Mouse (Mus musculus): ENCODE measurements around the gene Tcerg1l. TPM values are rescaled to one million over a fixed set of nuclear protein-coding genes. Genes with fewer than 3 reads are reported as not detected.

Gene Tcerg1l
- polyA plus RNA-seq, 2 experiments: 1.2 TPM

DNA sequence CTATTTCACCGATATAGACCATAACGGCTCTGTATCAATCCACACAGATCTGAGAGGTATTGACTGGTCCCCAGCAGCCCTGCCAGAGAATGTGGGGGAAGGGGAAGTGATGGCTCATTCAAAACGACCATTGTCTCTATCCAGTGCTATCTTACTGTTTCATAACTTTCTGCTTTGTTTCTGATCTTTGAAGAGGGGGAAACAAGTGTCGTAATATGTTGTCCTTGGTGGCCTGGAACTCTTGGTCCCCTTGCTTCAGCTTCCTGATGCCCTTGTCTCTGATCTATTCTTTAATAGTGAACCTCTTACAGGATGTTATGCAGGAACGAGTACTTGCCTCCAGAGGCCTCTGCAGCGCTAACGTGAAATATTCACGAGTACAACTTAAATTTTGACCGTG, 182.8 kb downstream of the Tcerg1l start:
- no peaks in the 10 kb centered on the region for H3K27me3 ChIP-seq (ENCODE audit: control insufficient read depth, insufficient read depth, low read length)
- WGBS: 58% methylated on average over 9 of the region's 9 CpGs
- H3K4me3 ChIP-seq (replicated peaks; ENCODE audit: low read length): no peak overlapping the region
- H3K9me3 ChIP-seq (ENCODE audit: control insufficient read depth, low read length): no peaks in the 10 kb centered on the region
- H3K36me3 ChIP-seq (ENCODE audit: control insufficient read depth, insufficient read depth, low read length): no peaks in the 10 kb centered on the region
- no peak for DNase-seq (ENCODE audit: low spot score)
- no peaks in the 10 kb centered on the region; the same call in 1 of the 2 replicates for H3K4me1 ChIP-seq (ENCODE audit: control insufficient read depth, insufficient read depth, low read length)
- TF ChIP-seq POLR2A (IDR thresholded peaks at IDR 0.05; ENCODE audit: borderline replicate concordance, extremely low read depth, insufficient read depth, insufficient read length): no peak
- H3K4me2 ChIP-seq (replicated peaks; ENCODE audit: low read depth, low read length, severe bottlenecking): no peak overlapping the region
- no peak overlapping the region for H3K9ac ChIP-seq (ENCODE audit: low read depth, low read length, severe bottlenecking)
- H3K27ac ChIP-seq (replicated peaks; ENCODE audit: low read depth, low read length): no peak overlapping the region
- ATAC-seq (ENCODE audit: low FRiP score, low read depth): no peak

DNA sequence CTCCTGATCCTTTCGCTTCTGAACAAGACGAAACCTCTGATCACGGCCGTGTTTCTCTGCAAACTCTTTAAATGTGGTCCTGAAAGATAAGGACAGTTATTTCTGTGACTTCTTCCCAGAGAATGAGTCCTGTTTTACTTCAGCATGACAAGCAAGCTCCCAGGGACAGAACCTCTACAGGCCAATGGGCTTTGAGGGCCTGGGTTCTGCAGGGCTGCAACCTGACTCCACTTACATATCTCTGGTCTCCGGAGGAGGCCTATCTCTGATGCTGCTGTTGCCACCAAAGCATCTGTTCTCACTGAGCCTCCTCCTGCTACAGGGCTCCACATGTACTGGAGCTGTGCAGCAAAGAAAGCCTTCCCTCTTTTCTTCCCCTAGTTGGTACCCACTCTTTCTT, 187.8 kb downstream of the Tcerg1l start:
- WGBS: 33% methylated on average over 5 of the region's 5 CpGs
- Histone ChIP-seq H3K9ac (ENCODE audit: low read depth, low read length, severe bottlenecking) (no peak overlapping the region), H3K27me3 (ENCODE audit: control insufficient read depth, insufficient read depth, low read length) (no peaks in the 10 kb centered on the region), H3K4me3 (replicated peaks; ENCODE audit: low read length) (no peak overlapping the region), H3K36me3 (ENCODE audit: control insufficient read depth, insufficient read depth, low read length) (no peaks in the 10 kb centered on the region), H3K4me1 (ENCODE audit: control insufficient read depth, insufficient read depth, low read length) (no peaks in the 10 kb centered on the region), H3K9me3 (ENCODE audit: control insufficient read depth, low read length) (no peaks in the 10 kb centered on the region), H3K4me2 (replicated peaks; ENCODE audit: low read depth, low read length, severe bottlenecking) (no peak overlapping the region), H3K27ac (replicated peaks; ENCODE audit: low read depth, low read length) (no peak overlapping the region)
- ATAC-seq (ENCODE audit: low FRiP score, low read depth) (no peak), DNase-seq (ENCODE audit: low spot score) (no peak)
- no peak for TF ChIP-seq POLR2A (IDR thresholded peaks at IDR 0.05; ENCODE audit: borderline replicate concordance, extremely low read depth, insufficient read depth, insufficient read length)

GRCm38 (mm10) chr7:138205124-138205523, 192.4 kb downstream of the Tcerg1l start:
- no peaks in the 10 kb centered on the region for H3K9me3 ChIP-seq (ENCODE audit: control insufficient read depth, low read length)
- 87% methylated on average over 2 of the region's 2 CpGs for WGBS
- no peak overlapping the region for H3K9ac ChIP-seq (ENCODE audit: low read depth, low read length, severe bottlenecking)
- TF ChIP-seq POLR2A (IDR thresholded peaks at IDR 0.05; ENCODE audit: borderline replicate concordance, extremely low read depth, insufficient read depth, insufficient read length): no peak
- no peak overlapping the region for H3K27ac ChIP-seq (replicated peaks; ENCODE audit: low read depth, low read length)
- no peak overlapping the region for H3K4me2 ChIP-seq (replicated peaks; ENCODE audit: low read depth, low read length, severe bottlenecking)
- H3K36me3 ChIP-seq (ENCODE audit: control insufficient read depth, insufficient read depth, low read length): no peaks in the 10 kb centered on the region
- DNase-seq (ENCODE audit: low spot score): no peak
- ATAC-seq (ENCODE audit: low FRiP score, low read depth): no peak
- H3K27me3 ChIP-seq (ENCODE audit: control insufficient read depth, insufficient read depth, low read length): no peaks in the 10 kb centered on the region
- no peaks in the 10 kb centered on the region for H3K4me1 ChIP-seq (ENCODE audit: control insufficient read depth, insufficient read depth, low read length)
- no peak overlapping the region for H3K4me3 ChIP-seq (replicated peaks; ENCODE audit: low read length)

DNA sequence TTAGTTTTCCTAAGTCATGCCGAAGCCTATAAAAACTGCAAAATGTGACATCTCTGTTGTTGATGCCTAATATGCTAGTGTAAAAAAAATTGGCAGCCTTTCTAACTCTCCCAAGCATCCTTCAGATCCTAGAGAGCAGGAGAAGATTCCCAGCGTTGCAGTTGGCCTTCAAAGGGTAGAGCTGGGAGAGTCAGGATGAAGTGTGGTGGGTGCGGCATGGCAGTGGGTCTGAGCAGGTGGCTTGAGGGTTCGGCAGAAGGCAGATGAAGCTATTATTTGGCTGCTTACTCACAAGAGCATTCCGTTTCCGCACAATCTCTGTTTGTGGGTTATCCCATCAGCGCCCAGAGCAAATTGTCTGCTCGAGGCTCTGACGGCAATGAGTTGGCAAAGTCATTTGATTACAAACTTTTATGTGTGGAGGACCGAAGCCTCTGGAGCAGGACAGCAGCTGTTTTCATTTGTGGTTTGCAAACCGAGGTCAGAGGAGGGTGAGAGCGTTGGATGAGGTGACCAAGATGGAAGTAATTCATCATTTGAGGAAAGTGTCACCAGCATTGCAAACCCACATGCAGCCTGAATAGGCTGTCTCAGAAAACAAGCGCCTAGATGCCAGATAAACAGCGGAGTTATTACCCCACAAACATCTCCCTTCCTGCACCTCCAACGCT, 195.2 kb downstream of the Tcerg1l start:
- Histone ChIP-seq H3K27me3 (ENCODE audit: control insufficient read depth, insufficient read depth, low read length) (no peaks in the 10 kb centered on the region), H3K9ac (ENCODE audit: low read depth, low read length, severe bottlenecking) (no peak overlapping the region), H3K9me3 (ENCODE audit: control insufficient read depth, low read length) (no peaks in the 10 kb centered on the region), H3K27ac (replicated peaks; ENCODE audit: low read depth, low read length) (no peak overlapping the region), H3K36me3 (ENCODE audit: control insufficient read depth, insufficient read depth, low read length) (no peaks in the 10 kb centered on the region), H3K4me3 (replicated peaks; ENCODE audit: low read length) (no peak overlapping the region), H3K4me1 (ENCODE audit: control insufficient read depth, insufficient read depth, low read length) (peaks cover 15% of the 10 kb centered on the region), H3K4me2 (replicated peaks; ENCODE audit: low read depth, low read length, severe bottlenecking) (no peak overlapping the region)
- no peak for ATAC-seq (ENCODE audit: low FRiP score, low read depth)
- DNase-seq (ENCODE audit: low spot score): no peak
- TF ChIP-seq POLR2A (IDR thresholded peaks at IDR 0.05; ENCODE audit: borderline replicate concordance, extremely low read depth, insufficient read depth, insufficient read length): no peak
- 45% methylated on average over 15 of the region's 15 CpGs for WGBS

DNA sequence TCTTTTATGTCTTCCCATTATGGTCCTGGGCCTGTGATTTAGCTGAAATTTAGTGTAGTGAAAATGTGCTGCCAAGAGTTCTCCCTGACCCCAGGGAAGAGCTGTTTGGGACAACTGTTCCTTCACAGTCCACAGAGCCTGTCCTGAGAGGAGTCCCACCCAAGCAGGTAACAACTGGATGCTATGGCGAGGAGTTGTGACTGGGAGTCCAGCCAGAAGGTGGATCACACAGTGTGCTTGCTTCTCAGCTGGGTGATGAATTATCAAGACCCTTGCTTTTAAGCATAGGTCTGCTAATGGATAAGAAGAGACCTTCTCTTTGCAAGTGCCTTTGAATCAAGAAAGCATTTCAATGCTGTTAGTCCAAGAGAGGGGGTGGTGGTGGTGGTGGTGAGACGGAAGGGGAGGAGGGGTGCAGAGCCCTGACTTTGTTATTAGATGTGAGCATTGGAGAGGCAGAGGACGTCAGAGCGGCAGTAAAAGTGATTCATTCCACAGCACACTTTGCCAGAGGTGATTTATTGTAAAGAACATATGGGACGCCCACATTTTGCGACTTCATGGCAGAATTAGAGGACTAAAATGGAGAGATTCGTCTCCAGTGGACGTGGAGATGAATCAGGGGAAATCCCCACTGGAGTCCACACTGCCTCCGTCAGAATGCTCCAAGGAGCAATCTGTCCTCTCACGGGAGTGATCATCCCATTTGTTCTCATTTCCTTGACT, 198.0 kb downstream of the Tcerg1l start:
- no peak overlapping the region for H3K27ac ChIP-seq (replicated peaks; ENCODE audit: low read depth, low read length)
- H3K9ac ChIP-seq (ENCODE audit: low read depth, low read length, severe bottlenecking): no peak overlapping the region
- no peak for TF ChIP-seq POLR2A (IDR thresholded peaks at IDR 0.05; ENCODE audit: borderline replicate concordance, extremely low read depth, insufficient read depth, insufficient read length)
- DNase-seq (ENCODE audit: low spot score): peak; percentile 42
- WGBS: 9% methylated on average over 10 of the region's 10 CpGs
- H3K9me3 ChIP-seq (ENCODE audit: control insufficient read depth, low read length): no peaks in the 10 kb centered on the region
- H3K4me3 ChIP-seq (replicated peaks; ENCODE audit: low read length): no peak overlapping the region
- ATAC-seq (ENCODE audit: low FRiP score, low read depth): no peak
- no peaks in the 10 kb centered on the region for H3K27me3 ChIP-seq (ENCODE audit: control insufficient read depth, insufficient read depth, low read length)
- H3K4me1 ChIP-seq (ENCODE audit: control insufficient read depth, insufficient read depth, low read length): peaks cover 15% of the 10 kb centered on the region
- no peak overlapping the region for H3K4me2 ChIP-seq (replicated peaks; ENCODE audit: low read depth, low read length, severe bottlenecking)
- no peaks in the 10 kb centered on the region for H3K36me3 ChIP-seq (ENCODE audit: control insufficient read depth, insufficient read depth, low read length)
